Mouse (Mus musculus) kidney, adult 18-20 months (tissue): ENCODE results near the gene Olfr1166.
"Not testable (repeated sequence)": the region's sequence is repeated elsewhere in the genome, so short reads cannot be mapped to it uniquely, and the experiment has no call there.

ENCODE experiments used
- DNase-seq: peaks from one replicate; pipeline ENCODE4 v3.0.0; 2021

Olfr1166 gene

DNA sequence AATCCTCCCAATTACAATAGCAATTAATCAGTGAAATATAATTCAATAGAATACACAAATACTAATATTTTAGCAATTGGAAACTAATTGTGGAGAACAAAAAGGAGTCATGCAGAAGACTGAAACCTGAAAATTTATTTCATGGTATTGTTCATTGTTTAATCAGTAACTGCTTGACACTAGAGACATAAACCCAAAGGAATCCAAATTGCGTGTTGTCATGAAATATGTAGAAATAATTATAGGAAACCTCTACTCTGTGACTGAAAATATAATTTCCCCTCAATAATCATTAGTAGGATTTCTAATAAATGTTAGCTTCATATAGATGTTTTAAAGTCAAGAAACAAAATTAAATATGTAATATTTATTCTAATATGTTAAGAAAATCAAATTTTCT, at the start of gene Olfr1166:
Gene Olfr1166 (minus strand): TSS at position 101 of the 400 bp plus-strand sequence.
- DNase-seq, result no peak

DNA sequence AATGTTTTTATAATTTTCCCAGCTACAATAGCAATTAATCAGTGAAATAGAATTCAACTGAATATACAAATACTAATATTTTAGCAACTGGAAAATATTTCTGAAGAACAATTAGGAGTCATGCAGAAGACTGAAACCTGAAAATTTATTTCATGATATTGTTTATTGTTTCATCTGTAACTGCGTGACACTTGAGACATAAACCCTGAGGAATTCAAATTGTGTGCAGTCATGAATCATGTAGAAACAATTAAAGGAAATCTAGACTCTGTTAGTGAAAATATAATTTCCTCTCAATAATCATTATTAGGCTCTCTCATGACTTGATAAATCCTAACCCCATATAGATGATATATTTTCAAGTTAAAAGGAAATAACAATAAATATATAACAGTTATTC, 27.0 kb upstream of the Olfr1166 start, which contains the start of gene Olfr1167:
Gene Olfr1167 (minus strand): TSS at position 101 of the 400 bp plus-strand sequence.
- not testable (repeated sequence) for DNase-seq

DNA sequence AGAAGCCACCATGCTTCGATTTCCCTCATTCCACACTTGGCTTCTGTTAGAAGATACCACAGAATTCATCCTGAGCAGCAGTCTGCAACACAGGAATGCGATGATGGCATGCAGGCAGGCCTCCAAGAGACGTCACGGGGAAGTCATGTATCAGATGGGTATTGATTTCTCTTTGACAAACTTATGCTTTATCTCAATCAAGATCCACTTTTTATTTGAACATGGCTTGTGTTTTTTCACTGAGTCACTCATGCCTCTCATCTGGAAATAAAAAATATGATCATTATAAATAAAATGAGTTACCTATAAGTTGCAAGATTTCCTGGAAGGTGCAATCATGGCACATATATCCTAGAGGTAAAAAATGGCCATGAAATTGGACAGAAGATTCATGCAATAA, 34.2 kb downstream of the Olfr1166 start, which contains the start of gene Olfr1164:
Gene Olfr1164 (minus strand): TSS at position 101 of the 400 bp plus-strand sequence.
- no peak for DNase-seq
